Mouse (Mus musculus) heart, embryonic 13.5 days (tissue): ENCODE data around the gene Atxn7. TPM values are rescaled to one million over a fixed set of nuclear protein-coding genes. Genes with fewer than 3 reads are reported as not detected.

Experiments used
- ATAC-seq: fragments of 200-750 bp; cut with Nextera tagmentation; 2 replicates; pipeline ENCODE4 v1.8.0; 2017; ENCODE audit warnings: moderate TSS enrichment; ENCODE audit not compliant: insufficient number of reproducible peaks, low FRiP score, low TSS enrichment; ENCODE audit errors: extremely low read depth
- H3K27ac ChIP-seq: fragments of 300-500 bp; sonication (generic); replicated peaks from 2 replicates; pipeline ENCODE4 v1.5.1; 2015; ENCODE audit warnings: moderate library complexity, mild to moderate bottlenecking, inconsistent platforms
- H3K27me3 ChIP-seq: fragments of 300-500 bp; sonication (generic); replicated peaks from 2 replicates; pipeline ENCODE4 v1.6.1; 2015; ENCODE audit warnings: mild to moderate bottlenecking, inconsistent platforms
- H3K36me3 ChIP-seq: fragments of 300-500 bp; sonication (generic); 2 replicates; pipeline ENCODE4 v1.6.1; 2015; ENCODE audit warnings: mild to moderate bottlenecking, inconsistent platforms
- H3K4me1 ChIP-seq: fragments of 300-500 bp; sonication (generic); 2 replicates; pipeline ENCODE4 v1.6.1; 2015; ENCODE audit warnings: inconsistent platforms
- H3K4me2 ChIP-seq: fragments of 300-500 bp; sonication (generic); 2 replicates; pipeline ENCODE4 v1.6.1; 2015; ENCODE audit warnings: inconsistent platforms, mild to moderate bottlenecking, moderate library complexity
- H3K4me3 ChIP-seq: fragments of 300-500 bp; sonication (generic); 2 replicates; pipeline ENCODE4 v1.5.1; 2015; ENCODE audit warnings: moderate library complexity, mild to moderate bottlenecking, inconsistent platforms
- H3K9ac ChIP-seq: fragments of 300-500 bp; sonication (generic); 2 replicates; pipeline ENCODE4 v1.6.1; 2015; ENCODE audit warnings: inconsistent platforms, mild to moderate bottlenecking, moderate library complexity
- H3K9me3 ChIP-seq: fragments of 300-500 bp; sonication (generic); 2 replicates; pipeline ENCODE4 v1.6.1; 2016; ENCODE audit warnings: inconsistent platforms
- WGBS: fragments of 180-500 bp; shearing (Covaris S2); methylation state at CpG from one replicate; pipeline ENCODE4 v1.1.7; 2015; ENCODE audit warnings: mixed read lengths; 5-methylcytosine and 5-hydroxymethylcytosine counted together
- polyA plus RNA-seq: library from polyadenylated mRNA; unstranded; fragments of >200 nt; fragmentation: Nextera tagmentation; extraction: Ambion mirVana; gene quantifications from 2 replicates; pipeline ENCODE4 v1.2.1, GENCODE M21; 2015

Gene Atxn7
- polyA plus RNA-seq, 1 experiment from 2014 or later, result 2.7 TPM

- Histone ChIP-seq H3K27ac (no peak overlapping the region), H3K4me2 (no peak overlapping the region), H3K4me1 (peaks cover 44% of the 10 kb centered on the region), H3K9ac (no peak overlapping the region), H3K4me3 (no peak overlapping the region), H3K27me3 (no peaks in the 10 kb centered on the region), H3K36me3 (no peaks in the 10 kb centered on the region), H3K9me3 (no peaks in the 10 kb centered on the region)
- no peak for ATAC-seq
- WGBS, result 72% methylated on average over 6 of the region's 6 CpGs
Measured at GRCm38 (mm10) chr14:14066241-14066640, 105.0 kb downstream of the Atxn7 start.

- H3K36me3 ChIP-seq, result no peaks in the 10 kb centered on the region
- H3K9ac ChIP-seq, result peak overlapping the region; percentile 53
- H3K4me1 ChIP-seq, result peaks cover 50% of the 10 kb centered on the region
- H3K27me3 ChIP-seq, result no peaks in the 10 kb centered on the region
- H3K4me2 ChIP-seq, result peak overlapping the region; percentile 66
- ATAC-seq, result peak; percentile 51; the same call in 1 of the 2 replicates
- H3K4me3 ChIP-seq, result peak overlapping the region; percentile 37
- peak overlapping the region; percentile 80 for H3K27ac ChIP-seq
- 12% methylated on average over 10 of the region's 10 CpGs for WGBS
- H3K9me3 ChIP-seq, result no peaks in the 10 kb centered on the region
Measured at GRCm38 (mm10) chr14:14067648-14068472, 106.6 kb downstream of the Atxn7 start.

- Histone ChIP-seq H3K9me3 (no peaks in the 10 kb centered on the region), H3K4me3 (no peak overlapping the region), H3K4me2 (peak overlapping the region; percentile 66; the same call in 1 of the 2 replicates), H3K9ac (no peak overlapping the region), H3K27me3 (no peaks in the 10 kb centered on the region), H3K36me3 (no peaks in the 10 kb centered on the region), H3K27ac (peak overlapping the region; percentile 80), H3K4me1 (peaks cover 50% of the 10 kb centered on the region)
- WGBS, result 53% methylated on average over 3 of the region's 3 CpGs
- no peak for ATAC-seq
Measured at GRCm38 (mm10) chr14:14068553-14068952, 107.3 kb downstream of the Atxn7 start.

GRCm38 (mm10) chr14:14070541-14071315, 109.5 kb downstream of the Atxn7 start:
- H3K9ac ChIP-seq, result no peak overlapping the region
- 40% methylated on average over 6 of the region's 6 CpGs for WGBS
- no peak overlapping the region for H3K27ac ChIP-seq
- no peaks in the 10 kb centered on the region for H3K9me3 ChIP-seq
- H3K4me2 ChIP-seq, result no peak overlapping the region
- H3K27me3 ChIP-seq, result no peaks in the 10 kb centered on the region
- peaks cover 40% of the 10 kb centered on the region for H3K4me1 ChIP-seq
- no peak overlapping the region for H3K4me3 ChIP-seq
- no peak for ATAC-seq
- H3K36me3 ChIP-seq, result peaks cover 5% of the 10 kb centered on the region; the same call in 1 of the 2 replicates

GRCm38 (mm10) chr14:14071456-14071855, 110.2 kb downstream of the Atxn7 start:
- Histone ChIP-seq H3K36me3 (peaks cover 5% of the 10 kb centered on the region; the same call in 1 of the 2 replicates), H3K4me1 (peaks cover 40% of the 10 kb centered on the region), H3K4me2 (no peak overlapping the region), H3K27me3 (no peaks in the 10 kb centered on the region), H3K4me3 (no peak overlapping the region), H3K9ac (no peak overlapping the region), H3K9me3 (no peaks in the 10 kb centered on the region), H3K27ac (no peak overlapping the region)
- no peak for ATAC-seq
- WGBS, result 60% methylated on average over 4 of the region's 4 CpGs

GRCm38 (mm10) chr14:14080604-14081194, 119.5 kb downstream of the Atxn7 start:
- Histone ChIP-seq H3K4me3 (no peak overlapping the region), H3K9ac (no peak overlapping the region), H3K27ac (no peak overlapping the region), H3K4me1 (no peaks in the 10 kb centered on the region), H3K4me2 (no peak overlapping the region), H3K27me3 (no peaks in the 10 kb centered on the region), H3K9me3 (no peaks in the 10 kb centered on the region), H3K36me3 (0 out of 2 replicates have a peak, but pooled peaks cover 2% of the 10 kb centered on the region)
- 87% methylated on average over 6 of the region's 6 CpGs for WGBS
- ATAC-seq, result no peak

GRCm38 (mm10) chr14:14083811-14084210, 122.6 kb downstream of the Atxn7 start:
- Histone ChIP-seq H3K9ac (no peak overlapping the region), H3K36me3 (peaks cover 6% of the 10 kb centered on the region; the same call in 1 of the 2 replicates), H3K4me2 (no peak overlapping the region), H3K27ac (no peak overlapping the region), H3K9me3 (no peaks in the 10 kb centered on the region), H3K27me3 (no peaks in the 10 kb centered on the region), H3K4me3 (no peak overlapping the region), H3K4me1 (peaks cover 20% of the 10 kb centered on the region)
- no peak for ATAC-seq
- WGBS, result 86% methylated on average over 8 of the region's 8 CpGs

- peaks cover 35% of the 10 kb centered on the region for H3K36me3 ChIP-seq
- H3K27me3 ChIP-seq, result no peaks in the 10 kb centered on the region; the same call in 1 of the 2 replicates
- 84% methylated on average over 4 of the region's 4 CpGs for WGBS
- H3K4me1 ChIP-seq, result peaks cover 23% of the 10 kb centered on the region
- no peak for ATAC-seq
- H3K4me2 ChIP-seq, result no peak overlapping the region
- no peaks in the 10 kb centered on the region for H3K9me3 ChIP-seq
- no peak overlapping the region for H3K27ac ChIP-seq
- H3K4me3 ChIP-seq, result no peak overlapping the region
- no peak overlapping the region for H3K9ac ChIP-seq
Measured at GRCm38 (mm10) chr14:14086711-14087263, 125.5 kb downstream of the Atxn7 start.

GRCm38 (mm10) chr14:14087348-14087747, 126.1 kb downstream of the Atxn7 start:
- H3K27ac ChIP-seq, result no peak overlapping the region
- H3K27me3 ChIP-seq, result no peaks in the 10 kb centered on the region; the same call in 1 of the 2 replicates
- H3K4me2 ChIP-seq, result no peak overlapping the region
- H3K9me3 ChIP-seq, result no peaks in the 10 kb centered on the region
- peaks cover 23% of the 10 kb centered on the region for H3K4me1 ChIP-seq
- no peak for ATAC-seq
- H3K36me3 ChIP-seq, result peaks cover 41% of the 10 kb centered on the region
- 75% methylated on average over 6 of the region's 6 CpGs for WGBS
- no peak overlapping the region for H3K9ac ChIP-seq
- no peak overlapping the region for H3K4me3 ChIP-seq

GRCm38 (mm10) chr14:14088016-14088791, 127.0 kb downstream of the Atxn7 start:
- Histone ChIP-seq H3K4me2 (peak overlapping the region; percentile 52), H3K9me3 (no peaks in the 10 kb centered on the region), H3K9ac (no peak overlapping the region), H3K36me3 (peaks cover 49% of the 10 kb centered on the region), H3K27ac (peak overlapping the region; percentile 66), H3K4me3 (no peak overlapping the region), H3K27me3 (no peaks in the 10 kb centered on the region; the same call in none of the 2 replicates), H3K4me1 (peaks cover 23% of the 10 kb centered on the region)
- ATAC-seq, result peak; percentile 63; the same call in 1 of the 2 replicates
- 23% methylated on average over 9 of the region's 9 CpGs for WGBS
